Mouse (Mus musculus) megakaryocyte-erythroid progenitor cell, adult 5-6 weeks (primary cell): ENCODE data around the gene Tmem258. TPM values are rescaled to one million over a fixed set of nuclear protein-coding genes. Genes with fewer than 3 reads are reported as not detected.
"Not testable (repeated sequence)": the region's sequence is repeated elsewhere in the genome, so short reads cannot be mapped to it uniquely, and the experiment has no call there.

Source experiments
- ATAC-seq: replicated peaks from 2 replicates; pipeline ENCODE4 v1.8.0; 2016; ENCODE audit warnings: mild to moderate bottlenecking, inconsistent platforms; ENCODE audit not compliant: severe bottlenecking, poor library complexity, low FRiP score, low TSS enrichment
- total RNA-seq, 2 experiments: library from RNA; stranded (forward) in 1 of 2; stranded (reverse) in 1 of 2; fragments of 200-1000, 215-1000 nt in 1 of 2; fragments of >200 nt in 1 of 2; fragmentation: Nextera tagmentation in 1 of 2; gene quantifications; 2 replicates each; pipeline ENCODE4 v1.2.3; 2014 to 2017

The Tmem258 gene
- total RNA-seq (2014; fragmentation: Nextera tagmentation), result 222 and 247 TPM in 2 replicates
- 196 and 256 TPM in 2 replicates for total RNA-seq (2017)

GRCm38 (mm10) chr19:10203848-10204615, at the start of gene Tmem258, which contains the start of gene Fen1:
Gene Tmem258, plus strand, starts transcription at chr19:10204014.
Gene Fen1, minus strand, starts transcription at chr19:10204169.
- ATAC-seq, result peak; percentile 78

DNA sequence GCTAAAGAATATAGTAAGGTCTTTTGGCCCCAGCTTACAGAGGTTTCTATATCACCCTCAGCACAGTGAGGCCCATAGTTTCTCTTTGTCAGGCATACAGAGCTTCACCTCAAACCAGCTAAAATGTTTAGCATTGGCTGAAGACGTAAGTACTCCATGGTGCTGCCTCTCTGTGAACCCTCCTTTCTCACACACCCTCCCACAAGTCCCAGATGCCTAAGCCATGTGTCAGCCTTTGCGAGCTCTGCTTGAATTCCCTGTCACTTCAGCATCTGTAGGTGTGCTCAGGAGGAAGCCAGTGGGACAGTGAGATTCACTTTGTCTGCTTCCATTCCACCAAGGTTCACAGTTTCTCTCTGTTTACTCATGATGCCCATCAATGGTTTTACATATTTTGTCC, 46.1 kb upstream of the Tmem258 start:
- ATAC-seq, result no peak

DNA sequence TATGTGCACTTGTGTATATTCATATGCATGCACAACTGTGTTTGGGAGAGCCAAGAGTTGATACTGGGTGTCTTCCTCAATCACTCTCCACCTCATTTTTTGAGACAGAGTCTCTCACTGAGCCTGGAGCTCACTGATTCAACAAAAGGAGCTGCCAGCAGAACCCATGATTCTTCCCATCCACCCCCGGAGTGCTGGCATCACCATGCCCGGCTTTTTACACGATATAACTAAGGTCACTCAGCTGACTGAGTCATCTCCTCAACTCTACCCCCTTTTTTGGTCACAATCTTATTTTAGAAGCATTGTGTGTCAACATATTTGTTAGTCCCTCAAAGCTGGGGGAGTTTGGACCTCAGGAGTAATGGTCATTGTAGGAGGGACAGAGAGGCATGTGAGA, 39.9 kb upstream of the Tmem258 start:
- no peak for ATAC-seq

DNA sequence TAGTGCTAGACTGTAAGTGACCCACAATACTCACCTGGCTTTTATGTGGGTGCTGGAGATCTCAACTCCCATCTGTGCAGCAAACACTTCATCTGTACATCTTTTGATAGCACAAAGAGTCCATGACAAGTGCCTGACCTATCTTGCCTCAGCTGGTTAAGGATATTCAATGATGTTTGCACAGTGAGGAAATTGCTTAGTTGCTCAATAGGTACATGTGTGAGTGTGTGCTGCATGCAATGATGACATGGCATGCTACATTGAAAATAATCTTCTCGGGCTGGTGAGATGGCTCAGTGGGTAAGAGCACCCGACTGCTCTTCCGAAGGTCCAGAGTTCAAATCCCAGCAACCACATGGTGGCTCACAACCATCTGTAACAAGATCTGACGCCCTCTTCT, 37.9 kb upstream of the Tmem258 start:
- ATAC-seq, result not testable (repeated sequence)

GRCm38 (mm10) chr19:10167112-10167511, 36.7 kb upstream of the Tmem258 start:
- no peak for ATAC-seq

DNA sequence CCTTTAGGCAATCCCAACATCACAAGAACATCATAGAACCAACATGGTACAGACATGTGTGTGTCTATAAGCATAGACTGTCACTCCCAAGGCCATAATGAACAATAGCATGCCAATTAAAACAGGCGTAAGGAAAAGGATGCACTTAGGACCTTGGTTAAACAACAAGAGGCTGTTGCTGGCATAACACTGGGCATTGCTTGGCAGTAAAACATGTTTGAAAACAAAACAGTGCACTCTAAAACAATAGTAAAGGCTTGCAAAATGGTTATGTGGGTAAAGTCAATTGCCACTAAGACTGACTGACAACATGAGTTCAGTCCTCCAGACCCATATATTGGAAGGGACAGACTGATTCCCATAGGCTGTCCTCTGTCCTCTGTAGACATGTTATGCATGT, 35.9 kb upstream of the Tmem258 start:
- no peak for ATAC-seq

GRCm38 (mm10) chr19:10168441-10168840, 35.4 kb upstream of the Tmem258 start:
- no peak for ATAC-seq

GRCm38 (mm10) chr19:10169179-10169578, 34.6 kb upstream of the Tmem258 start:
- no peak for ATAC-seq

DNA sequence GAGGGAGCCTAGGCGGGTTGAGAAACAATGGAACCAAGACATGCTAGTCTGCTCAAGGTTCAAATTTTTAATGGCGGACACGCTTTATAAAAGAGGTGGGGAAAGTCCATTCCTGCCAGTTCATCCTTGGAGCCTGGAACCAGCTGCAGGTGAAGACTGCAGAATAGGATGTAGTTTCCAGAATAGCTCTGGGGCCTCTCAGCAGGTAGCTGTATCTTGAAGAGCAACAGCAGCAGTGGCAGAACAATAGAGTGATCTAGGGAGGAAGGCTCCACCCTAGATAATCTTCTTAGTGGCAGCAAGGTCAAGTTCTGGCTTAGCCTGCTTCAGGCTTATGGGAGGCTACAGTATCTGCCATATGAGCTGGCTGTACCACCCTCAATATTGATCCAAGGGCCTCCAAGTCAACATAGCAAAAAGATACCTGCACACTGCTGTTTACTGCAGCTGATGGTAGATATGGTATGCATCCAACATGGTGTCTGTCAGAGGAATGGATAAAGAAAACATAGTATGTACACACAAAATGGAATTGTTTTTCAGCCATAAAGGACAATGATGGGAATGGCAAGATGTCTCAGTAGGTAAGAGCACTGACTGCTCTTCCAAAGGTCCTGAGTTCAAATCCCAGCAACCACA, 34.0 kb upstream of the Tmem258 start:
- ATAC-seq, result not testable (repeated sequence)

DNA sequence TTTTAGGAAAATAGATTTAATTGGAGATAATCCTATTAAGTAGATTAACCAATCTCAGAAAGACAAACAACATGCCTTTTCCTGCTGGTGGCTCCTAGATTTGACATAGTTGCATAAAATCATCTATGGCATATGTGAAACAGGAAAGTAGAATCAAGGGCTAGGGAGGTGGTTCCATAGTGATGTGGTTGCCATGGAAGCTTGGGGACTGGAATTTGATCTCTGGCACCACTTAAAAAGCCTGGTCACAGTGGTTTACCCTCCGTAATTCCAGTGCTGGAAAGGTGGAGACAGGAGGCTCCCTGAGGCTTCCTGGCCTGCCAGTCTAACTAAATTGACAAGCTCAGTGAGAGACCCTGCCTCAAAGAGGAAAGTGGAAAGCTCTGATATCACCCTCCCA, 33.3 kb upstream of the Tmem258 start:
- no peak for ATAC-seq

DNA sequence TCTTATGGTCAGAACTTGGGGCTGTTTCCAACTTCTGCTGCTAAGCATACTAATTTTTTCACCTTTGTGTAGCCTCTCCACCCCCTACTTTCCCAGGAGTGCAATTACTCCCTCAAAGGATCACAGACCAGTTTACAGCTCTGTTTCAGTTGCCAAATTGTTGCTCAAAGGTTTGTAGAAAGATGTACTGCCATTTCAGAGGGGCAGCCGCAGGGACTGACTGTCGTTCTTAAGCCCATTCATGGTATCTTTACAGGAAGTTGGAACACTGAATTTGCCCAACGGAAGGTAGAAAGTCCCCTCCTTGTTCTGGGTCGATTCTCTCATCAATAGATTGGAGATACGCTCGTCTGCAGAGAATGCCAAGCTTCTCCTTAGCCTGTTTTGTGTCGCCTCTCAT, 32.5 kb upstream of the Tmem258 start:
- ATAC-seq, result no peak

GRCm38 (mm10) chr19:10171846-10172245, 32.0 kb upstream of the Tmem258 start:
- no peak for ATAC-seq

- peak; percentile 89 for ATAC-seq
Measured at GRCm38 (mm10) chr19:10173116-10173718, 30.6 kb upstream of the Tmem258 start.

DNA sequence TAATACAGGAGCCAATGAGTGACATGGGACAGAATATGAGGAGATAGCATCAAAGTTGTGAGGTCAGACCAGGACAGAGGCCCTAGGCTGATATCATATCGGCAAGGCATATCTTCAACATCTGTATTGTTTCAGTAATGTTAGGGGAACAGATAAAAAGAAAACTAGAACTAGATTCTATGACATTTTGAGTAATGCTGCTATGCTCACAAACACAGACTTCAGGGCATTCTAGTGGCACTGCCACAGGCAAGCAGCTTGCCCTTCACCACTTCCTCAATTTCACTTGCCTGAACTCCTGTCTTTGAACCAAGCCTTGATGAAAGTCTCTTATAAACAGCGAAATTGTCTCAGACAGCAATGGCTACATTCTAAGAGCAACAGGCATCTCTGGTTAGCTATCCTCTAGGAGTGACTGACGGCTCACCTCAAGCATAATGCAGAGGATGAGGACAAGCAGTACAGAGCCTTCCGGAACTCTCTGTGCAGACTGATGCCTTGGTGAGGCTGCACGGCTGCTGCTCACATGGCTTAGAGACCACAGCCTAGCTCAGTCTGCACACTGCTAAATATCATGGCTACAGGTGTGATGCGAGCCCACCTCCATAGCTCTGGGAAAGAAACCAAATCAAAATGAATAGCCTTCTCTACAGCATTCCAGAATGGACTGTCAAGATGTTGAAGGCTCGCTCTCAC, 29.8 kb upstream of the Tmem258 start:
- ATAC-seq, result peak; percentile 33; the same call in 1 of the 2 replicates

DNA sequence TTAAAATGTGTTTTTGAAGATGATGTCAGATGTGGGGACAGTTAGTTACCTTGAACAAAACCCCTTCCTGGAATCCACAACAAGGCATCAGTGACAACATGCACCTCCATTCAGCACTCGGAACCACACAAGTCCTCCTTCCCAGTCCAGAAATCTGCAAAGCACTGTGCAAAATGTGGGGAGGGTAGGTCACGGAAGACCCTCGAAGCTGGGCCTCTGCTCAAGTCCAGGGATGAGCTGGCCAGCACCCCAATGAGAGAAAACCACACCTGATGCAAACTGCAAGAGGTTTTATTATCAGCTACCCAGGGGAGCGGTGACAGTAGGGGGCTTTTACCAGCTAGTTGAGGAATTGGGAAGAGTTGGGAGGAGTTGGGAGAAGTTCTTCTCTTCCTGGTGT, 28.9 kb upstream of the Tmem258 start:
- no peak for ATAC-seq

- no peak for ATAC-seq
Measured at GRCm38 (mm10) chr19:10176477-10176876, 27.3 kb upstream of the Tmem258 start.

DNA sequence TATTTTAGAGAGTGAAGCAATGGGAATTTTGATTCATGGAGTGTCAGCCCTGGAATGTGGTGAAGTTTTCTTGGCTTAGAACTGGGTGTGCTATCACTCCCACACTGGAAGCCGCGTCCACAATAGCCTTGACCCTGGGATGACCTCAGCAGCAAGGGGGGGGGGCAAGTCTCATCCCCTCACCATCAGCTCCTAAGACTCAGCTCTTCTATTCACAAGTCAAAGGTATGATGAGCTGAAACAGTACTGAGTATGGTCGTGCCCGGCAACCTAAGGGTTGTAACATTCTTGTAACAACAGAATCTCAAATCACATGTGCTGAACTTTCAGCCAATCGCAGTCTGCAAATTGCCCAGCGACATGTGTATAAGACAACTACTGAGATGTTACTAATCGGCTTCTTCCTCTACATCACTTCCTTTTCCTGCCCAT, 26.9 kb upstream of the Tmem258 start:
- no peak for ATAC-seq

- no peak for ATAC-seq
Measured at GRCm38 (mm10) chr19:10181225-10181624, 22.6 kb upstream of the Tmem258 start.

DNA sequence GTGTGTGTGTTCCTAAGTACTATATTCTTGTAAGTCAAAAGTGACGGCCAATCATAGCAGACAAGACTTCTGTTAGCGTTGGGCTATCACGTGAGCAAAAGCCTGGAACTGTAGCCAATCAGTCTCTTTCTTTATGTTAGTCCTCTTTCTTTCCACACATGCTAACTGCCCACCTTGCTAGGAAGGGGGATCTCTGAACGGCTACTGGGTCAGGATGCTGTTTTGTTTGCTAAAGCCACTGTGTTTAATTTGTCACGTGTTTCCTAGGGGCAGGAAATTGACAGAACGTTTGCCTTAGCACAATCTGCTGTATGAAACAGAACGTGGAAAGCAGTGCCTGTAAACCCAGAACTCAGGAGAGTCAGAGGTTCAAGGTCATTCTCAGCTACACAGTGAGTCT, 21.7 kb upstream of the Tmem258 start:
- ATAC-seq, result peak; percentile 25; the same call in 1 of the 2 replicates
